Mouse (Mus musculus): ENCODE measurements around the gene Hlcs.

- no peak for TF ChIP-seq POLR2A (IDR thresholded peaks at IDR 0.05; ENCODE audit: control insufficient read depth, low read depth, low read length)
- no peak for TF ChIP-seq CTCF (IDR thresholded peaks at IDR 0.05; ENCODE audit: control insufficient read depth, insufficient read depth, insufficient replicate concordance, low read depth, low read length)
Measured at GRCm38 (mm10) chr16:94126200-94126599, 187.2 kb downstream of the Hlcs start.
